Comparison of ENCODE assay signal across 5 mouse cellular contexts in the genomic region with DNA sequence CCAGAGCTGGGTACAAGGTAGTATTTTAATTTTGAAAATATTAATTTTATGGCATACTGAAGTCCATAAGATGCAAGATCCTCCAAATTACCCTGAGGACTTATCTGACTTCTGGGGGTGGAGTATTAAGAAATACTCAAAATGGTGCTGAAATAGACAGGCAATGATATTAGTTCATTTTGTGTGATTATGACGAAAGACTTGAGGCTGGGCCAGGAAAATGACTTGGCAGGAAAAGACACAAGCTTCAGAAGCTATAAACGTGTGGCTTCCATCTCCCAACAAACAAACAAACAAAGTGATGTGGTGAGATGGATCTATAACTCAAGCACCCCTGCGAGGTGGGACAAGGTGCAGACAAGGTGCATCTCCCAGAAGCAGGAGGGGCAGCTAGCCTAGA.
"Had no signal": no experiment of that assay in that cellular context is flagged by ENCODE, and none has a peak within 500 bp of the region (broad histone marks: within the 10 kb centered on the region; RNA-seq: fewer than 3 reads in every experiment).

No protein-coding gene starts in this region.

- DNase-seq: kidney, adult 8-10 months; kidney, postnatal 25 days; liver; right cerebral cortex, adult 18-20 months; right cerebral cortex, postnatal 25 days had no signal
